Mouse (Mus musculus) common myeloid progenitor, adult 5-6 weeks (primary cell): ENCODE results near the gene Smarcad1. TPM values are rescaled to one million over a fixed set of nuclear protein-coding genes. Genes with fewer than 3 reads are reported as not detected.

ENCODE experiments used
- ATAC-seq: replicated peaks from 2 replicates; pipeline ENCODE4 v1.8.0; 2016; ENCODE audit warnings: low read depth, mild to moderate bottlenecking, moderate TSS enrichment, inconsistent platforms; ENCODE audit not compliant: poor library complexity, severe bottlenecking
- total RNA-seq: library from RNA; stranded (forward); fragments of 200-1000, 187-1606 nt; gene quantifications from 2 replicates; pipeline ENCODE4 v1.2.3, GENCODE M21; 2017

Smarcad1 gene
- total RNA-seq, 1 experiment from 2014 or later = 83.2 TPM

GRCm38 (mm10) chr6:65075201-65075600 is 32.8 kb downstream of the Smarcad1 start:
- ATAC-seq = no peak

- peak; percentile 78; the same call in 1 of the 2 replicates for ATAC-seq
These were observed 36.8 kb downstream of the Smarcad1 start for GRCm38 (mm10) chr6:65079139-65079538.

GRCm38 (mm10) chr6:65114902-65115301 is 72.5 kb downstream of the Smarcad1 start:
- peak; percentile 92 for ATAC-seq

GRCm38 (mm10) chr6:65117540-65117939 is 75.2 kb downstream of the Smarcad1 start:
- ATAC-seq = no peak

GRCm38 (mm10) chr6:65126074-65126726 is 83.8 kb downstream of the Smarcad1 start:
- peak; percentile 89 for ATAC-seq

GRCm38 (mm10) chr6:65132376-65132775 is 90.0 kb downstream of the Smarcad1 start:
- no peak for ATAC-seq

- peak; percentile 33; the same call in 1 of the 2 replicates for ATAC-seq
These were observed 95.4 kb downstream of the Smarcad1 start for GRCm38 (mm10) chr6:65137802-65138201.

GRCm38 (mm10) chr6:65138243-65138642 is 95.9 kb downstream of the Smarcad1 start:
- ATAC-seq = no peak

- 0 out of 2 replicates have a peak, but pooled peaks have one; percentile 15 for ATAC-seq
These were observed 97.8 kb downstream of the Smarcad1 start for GRCm38 (mm10) chr6:65140082-65140749.

- ATAC-seq = peak; percentile 26; the same call in 1 of the 2 replicates
These were observed 98.4 kb downstream of the Smarcad1 start for GRCm38 (mm10) chr6:65140750-65141243.

- no peak for ATAC-seq
These were observed 99.9 kb downstream of the Smarcad1 start for GRCm38 (mm10) chr6:65142316-65142715.

GRCm38 (mm10) chr6:65144621-65145205 is 102.3 kb downstream of the Smarcad1 start, which contains the start of gene Hpgds:
Gene Hpgds, minus strand, starts transcription at chr6:65144908.
- peak; percentile 84 for ATAC-seq

- ATAC-seq = peak; percentile 52
These were observed 104.0 kb downstream of the Smarcad1 start for GRCm38 (mm10) chr6:65146363-65146762.

GRCm38 (mm10) chr6:65150703-65151102 is 108.3 kb downstream of the Smarcad1 start:
- ATAC-seq = peak; percentile 48; the same call in 1 of the 2 replicates

GRCm38 (mm10) chr6:65153570-65153969 is 111.2 kb downstream of the Smarcad1 start:
- ATAC-seq = no peak

GRCm38 (mm10) chr6:65157042-65157441 is 114.7 kb downstream of the Smarcad1 start:
- no peak for ATAC-seq

- ATAC-seq = no peak
These were observed 117.1 kb downstream of the Smarcad1 start for GRCm38 (mm10) chr6:65159381-65159942.

- peak; percentile 67 for ATAC-seq
These were observed 121.8 kb downstream of the Smarcad1 start for GRCm38 (mm10) chr6:65164137-65164536.

GRCm38 (mm10) chr6:65164977-65165376 is 122.6 kb downstream of the Smarcad1 start:
- ATAC-seq = peak; percentile 46
